Mouse (Mus musculus): ENCODE measurements around the gene Erbb2. TPM values are rescaled to one million over a fixed set of nuclear protein-coding genes. Genes with fewer than 3 reads are reported as not detected.

The Erbb2 gene
- polyA plus RNA-seq, 1 experiment from 2014 or later, result 6.6 TPM

DNA sequence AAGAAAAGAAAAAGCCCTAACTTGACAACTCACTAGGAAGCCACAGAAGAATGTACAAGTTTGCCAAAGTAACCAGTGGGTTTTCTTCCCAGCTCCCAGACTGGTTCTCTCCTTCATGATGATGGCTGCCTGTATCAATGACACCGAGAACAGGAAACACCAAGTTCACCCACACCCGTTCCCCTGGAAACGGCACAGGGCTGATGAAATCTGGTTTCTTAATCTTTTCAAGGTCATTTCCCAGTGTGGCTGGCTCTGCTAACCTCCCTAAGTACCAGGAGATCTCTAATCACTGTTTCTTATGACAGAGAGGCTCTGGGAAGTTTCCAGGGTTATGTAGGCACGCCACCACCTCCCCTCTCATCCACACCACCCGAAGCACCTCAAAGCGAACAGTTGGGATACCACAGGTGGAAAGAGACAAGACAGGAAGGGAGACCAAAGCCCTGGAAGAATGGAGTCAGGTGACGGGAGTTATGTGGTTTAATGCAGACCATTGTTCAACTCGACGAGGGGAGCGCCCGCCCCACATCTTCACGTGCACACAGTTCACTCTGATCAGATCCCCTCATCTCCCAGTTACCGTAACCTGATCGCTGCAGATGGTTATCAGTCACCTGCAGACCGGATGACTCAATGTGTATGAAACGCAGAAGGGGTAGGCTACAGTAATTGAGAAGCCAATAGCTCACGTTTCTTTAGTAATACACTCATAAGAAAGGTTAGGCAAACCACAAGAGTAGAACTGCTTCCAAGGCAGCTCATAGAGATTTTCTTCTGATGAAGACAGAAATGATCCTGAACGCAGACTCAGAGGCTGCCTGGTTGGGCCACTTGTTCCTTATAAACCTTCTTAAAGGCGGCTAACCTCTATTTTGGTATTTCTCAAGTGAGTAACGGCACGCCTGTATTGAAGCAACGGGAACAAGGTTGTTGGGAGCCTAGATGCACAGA, 57.8 kb downstream of the Erbb2 start:
- ATAC-seq, result no peak
- H3K9ac ChIP-seq (ENCODE audit: low read depth, low read length), result no peak overlapping the region
- H3K27me3 ChIP-seq (replicated peaks; ENCODE audit: control insufficient read depth, insufficient read depth, low read length), result no peaks in the 10 kb centered on the region; the same call in 1 of the 2 replicates
- H3K4me3 ChIP-seq (ENCODE audit: low read length), result no peak overlapping the region
- H3K4me1 ChIP-seq (ENCODE audit: control insufficient read depth, insufficient read depth, low read depth, low read length), result no peaks in the 10 kb centered on the region
- WGBS, result 81% methylated on average over 22 of the region's 22 CpGs
- no peaks in the 10 kb centered on the region for H3K36me3 ChIP-seq (ENCODE audit: control insufficient read depth, insufficient read depth, low read length)
- H3K27ac ChIP-seq (ENCODE audit: low read depth, low read length), result no peak overlapping the region
- H3K9me3 ChIP-seq (ENCODE audit: control insufficient read depth, low read length), result no peaks in the 10 kb centered on the region
- H3K4me2 ChIP-seq (ENCODE audit: low read length), result no peak overlapping the region

DNA sequence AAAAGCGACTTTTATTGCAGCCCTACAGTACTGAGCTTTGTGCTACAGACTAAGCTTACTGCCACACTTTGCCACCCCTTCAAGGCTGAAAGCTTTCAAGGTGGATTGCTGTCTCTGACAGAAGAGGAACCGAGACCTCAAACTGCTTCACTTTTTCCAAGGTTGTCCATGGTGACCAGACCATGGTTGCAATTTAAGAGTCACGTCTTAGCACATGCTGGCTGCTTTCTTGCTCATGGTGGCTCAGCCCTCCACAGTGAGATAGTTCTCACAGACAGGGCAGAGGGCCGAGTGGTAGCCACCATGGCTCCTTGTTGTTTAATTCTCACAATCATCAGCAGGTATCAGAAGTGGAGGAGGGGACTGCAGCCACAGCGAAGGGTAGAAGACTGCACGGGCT, 58.5 kb downstream of the Erbb2 start:
- H3K27me3 ChIP-seq (replicated peaks; ENCODE audit: control insufficient read depth, insufficient read depth, low read length), result no peaks in the 10 kb centered on the region; the same call in 1 of the 2 replicates
- ATAC-seq, result no peak
- no peak overlapping the region for H3K4me2 ChIP-seq (ENCODE audit: low read length)
- H3K36me3 ChIP-seq (ENCODE audit: control insufficient read depth, insufficient read depth, low read length), result no peaks in the 10 kb centered on the region
- WGBS, result 85% methylated on average over 6 of the region's 6 CpGs
- H3K4me1 ChIP-seq (ENCODE audit: control insufficient read depth, insufficient read depth, low read depth, low read length), result no peaks in the 10 kb centered on the region
- H3K4me3 ChIP-seq (ENCODE audit: low read length), result no peak overlapping the region
- H3K9ac ChIP-seq (ENCODE audit: low read depth, low read length), result no peak overlapping the region
- H3K9me3 ChIP-seq (ENCODE audit: control insufficient read depth, low read length), result no peaks in the 10 kb centered on the region
- H3K27ac ChIP-seq (ENCODE audit: low read depth, low read length), result no peak overlapping the region

DNA sequence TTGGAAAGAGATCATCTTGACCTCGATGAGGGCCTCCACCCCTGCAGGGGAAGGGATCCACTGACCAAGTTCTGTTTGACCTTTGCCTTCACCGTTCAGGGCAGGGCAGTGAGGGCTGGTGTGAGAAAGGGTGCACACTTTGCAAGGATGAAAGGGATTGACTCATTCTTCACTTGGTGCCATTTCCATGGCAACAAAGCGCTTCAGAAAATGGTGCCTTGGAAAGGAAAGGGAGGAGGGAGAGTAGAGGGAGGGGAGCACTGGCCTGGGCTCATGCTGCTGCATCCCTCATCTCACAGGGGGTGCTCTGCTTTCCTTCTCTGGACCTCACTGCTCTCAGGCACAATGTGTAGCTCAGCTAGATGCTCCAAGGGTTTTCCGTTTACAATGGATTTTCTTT, 60.4 kb downstream of the Erbb2 start:
- Histone ChIP-seq H3K4me2 (ENCODE audit: low read length) (no peak overlapping the region), H3K36me3 (ENCODE audit: control insufficient read depth, insufficient read depth, low read length) (no peaks in the 10 kb centered on the region), H3K4me3 (ENCODE audit: low read length) (no peak overlapping the region), H3K9ac (ENCODE audit: low read depth, low read length) (no peak overlapping the region), H3K4me1 (ENCODE audit: control insufficient read depth, insufficient read depth, low read depth, low read length) (no peaks in the 10 kb centered on the region), H3K27me3 (replicated peaks; ENCODE audit: control insufficient read depth, insufficient read depth, low read length) (no peaks in the 10 kb centered on the region), H3K27ac (ENCODE audit: low read depth, low read length) (no peak overlapping the region), H3K9me3 (ENCODE audit: control insufficient read depth, low read length) (no peaks in the 10 kb centered on the region)
- 41% methylated on average over 4 of the region's 4 CpGs for WGBS
- ATAC-seq, result no peak

DNA sequence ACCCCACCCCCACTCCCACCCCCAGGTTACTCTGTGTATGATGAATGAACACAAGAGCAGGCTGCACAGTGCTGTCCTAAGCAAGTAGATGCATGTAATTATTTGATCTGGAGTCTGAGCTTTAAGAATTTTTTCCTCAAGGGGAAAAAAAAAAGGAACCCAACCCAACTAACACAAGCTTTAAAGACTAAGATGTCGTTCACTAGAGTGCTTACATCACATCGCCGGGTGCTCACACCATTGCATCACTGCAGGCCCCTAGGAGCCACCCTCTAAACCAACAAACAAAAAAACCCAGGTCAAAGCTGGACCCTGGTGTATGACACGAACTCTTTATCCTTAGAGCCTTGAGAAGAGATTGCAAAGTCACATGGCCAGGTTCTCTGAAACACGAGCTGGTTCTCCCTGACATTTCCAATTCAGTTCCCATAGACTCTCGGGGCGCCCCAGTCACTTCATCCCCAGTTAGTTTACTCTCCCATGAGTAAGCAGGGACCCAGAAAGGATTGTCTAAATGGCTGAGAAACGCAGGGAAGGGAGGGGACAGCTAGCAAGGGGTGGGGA, 61.7 kb downstream of the Erbb2 start:
- no peaks in the 10 kb centered on the region for H3K9me3 ChIP-seq (ENCODE audit: control insufficient read depth, low read length)
- no peaks in the 10 kb centered on the region for H3K36me3 ChIP-seq (ENCODE audit: control insufficient read depth, insufficient read depth, low read length)
- no peak overlapping the region for H3K9ac ChIP-seq (ENCODE audit: low read depth, low read length)
- no peaks in the 10 kb centered on the region for H3K4me1 ChIP-seq (ENCODE audit: control insufficient read depth, insufficient read depth, low read depth, low read length)
- no peak for ATAC-seq
- no peak overlapping the region for H3K4me2 ChIP-seq (ENCODE audit: low read length)
- H3K27ac ChIP-seq (ENCODE audit: low read depth, low read length), result no peak overlapping the region
- WGBS, result 62% methylated on average over 8 of the region's 8 CpGs
- H3K27me3 ChIP-seq (replicated peaks; ENCODE audit: control insufficient read depth, insufficient read depth, low read length), result no peaks in the 10 kb centered on the region
- no peak overlapping the region for H3K4me3 ChIP-seq (ENCODE audit: low read length)

DNA sequence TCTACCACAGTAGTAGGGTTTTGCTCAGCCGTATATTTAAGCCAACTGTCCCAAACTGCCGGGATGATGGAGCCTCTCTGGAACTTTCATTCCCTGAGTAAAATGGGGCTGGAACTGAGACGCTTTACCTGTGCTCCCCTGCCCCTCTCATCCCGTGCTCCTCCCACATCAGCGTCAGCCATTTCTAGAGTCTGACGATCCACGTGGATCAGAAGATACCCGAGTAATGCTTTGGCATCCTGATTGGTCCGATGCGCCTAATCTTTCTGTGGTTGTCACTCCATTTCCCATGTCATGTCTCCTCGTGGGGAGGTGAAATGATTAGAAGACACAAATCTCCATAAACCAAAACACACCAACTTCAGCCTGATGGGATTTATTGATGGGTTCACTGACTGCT, 62.7 kb downstream of the Erbb2 start:
- H3K36me3 ChIP-seq (ENCODE audit: control insufficient read depth, insufficient read depth, low read length), result no peaks in the 10 kb centered on the region
- no peaks in the 10 kb centered on the region for H3K27me3 ChIP-seq (replicated peaks; ENCODE audit: control insufficient read depth, insufficient read depth, low read length)
- WGBS, result 88% methylated on average over 11 of the region's 11 CpGs
- H3K9me3 ChIP-seq (ENCODE audit: control insufficient read depth, low read length), result no peaks in the 10 kb centered on the region
- H3K4me1 ChIP-seq (ENCODE audit: control insufficient read depth, insufficient read depth, low read depth, low read length), result no peaks in the 10 kb centered on the region
- no peak overlapping the region for H3K4me2 ChIP-seq (ENCODE audit: low read length)
- ATAC-seq, result no peak
- no peak overlapping the region for H3K9ac ChIP-seq (ENCODE audit: low read depth, low read length)
- no peak overlapping the region for H3K27ac ChIP-seq (ENCODE audit: low read depth, low read length)
- no peak overlapping the region for H3K4me3 ChIP-seq (ENCODE audit: low read length)

DNA sequence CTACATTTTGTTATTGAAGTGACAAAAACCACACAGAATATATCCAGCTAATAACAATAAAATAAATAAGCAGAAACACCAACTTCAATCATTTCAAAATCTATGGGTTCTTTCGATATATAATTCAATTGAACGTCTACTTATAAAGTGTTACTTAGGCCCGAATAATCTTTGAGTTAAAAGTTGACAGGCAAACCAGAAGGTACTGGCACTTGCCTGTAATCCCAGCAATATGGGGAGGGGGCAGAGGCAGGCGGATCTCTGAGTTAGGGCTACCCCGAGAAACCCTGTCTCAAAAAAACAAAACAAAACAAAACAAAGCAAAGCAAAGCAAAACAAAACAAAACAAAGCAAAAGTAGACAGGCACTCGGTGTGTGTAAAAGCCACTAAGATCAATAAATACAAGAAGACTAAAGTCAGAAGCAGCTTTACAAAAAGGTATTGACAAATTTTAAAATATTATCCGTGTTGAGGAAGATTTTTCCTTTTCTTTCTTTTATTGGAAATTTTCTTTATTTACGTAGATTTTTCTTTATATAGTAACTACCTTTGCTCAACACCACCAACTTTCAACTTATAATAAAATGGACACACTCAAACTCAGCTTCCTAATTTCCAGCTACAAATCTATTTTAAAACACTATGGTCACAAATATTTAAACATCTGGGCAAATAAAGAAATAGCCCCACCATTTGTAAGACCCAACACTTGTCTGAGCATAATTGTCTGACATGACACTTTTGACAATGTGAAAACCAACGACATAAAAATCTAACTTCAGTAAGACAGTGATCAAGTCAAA, 63.6 kb downstream of the Erbb2 start:
- Histone ChIP-seq H3K9ac (ENCODE audit: low read depth, low read length) (no peak overlapping the region), H3K27ac (ENCODE audit: low read depth, low read length) (no peak overlapping the region), H3K4me3 (ENCODE audit: low read length) (no peak overlapping the region), H3K36me3 (ENCODE audit: control insufficient read depth, insufficient read depth, low read length) (no peaks in the 10 kb centered on the region), H3K27me3 (replicated peaks; ENCODE audit: control insufficient read depth, insufficient read depth, low read length) (no peaks in the 10 kb centered on the region), H3K4me2 (ENCODE audit: low read length) (no peak overlapping the region), H3K9me3 (ENCODE audit: control insufficient read depth, low read length) (no peaks in the 10 kb centered on the region), H3K4me1 (ENCODE audit: control insufficient read depth, insufficient read depth, low read depth, low read length) (no peaks in the 10 kb centered on the region)
- WGBS, result 90% methylated on average over 9 of the region's 9 CpGs
- no peak for ATAC-seq

DNA sequence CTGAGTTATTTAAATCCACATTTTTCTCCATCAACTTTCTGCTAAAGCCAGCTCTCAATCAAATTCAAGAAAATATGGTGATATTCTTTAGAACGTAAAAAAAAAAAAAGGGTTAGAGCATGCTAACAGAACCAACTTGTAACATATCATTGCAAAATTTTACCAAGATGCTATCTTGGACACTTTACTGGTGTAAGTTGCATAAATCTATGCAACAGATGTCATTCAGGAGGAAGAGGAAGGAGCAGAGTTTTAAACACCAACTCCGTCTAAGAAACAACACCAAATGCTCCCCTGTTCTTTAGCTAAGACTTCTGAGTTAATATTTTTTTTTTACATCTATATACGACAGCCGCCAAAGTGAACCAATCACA, 64.2 kb downstream of the Erbb2 start:
- Histone ChIP-seq H3K9me3 (ENCODE audit: control insufficient read depth, low read length) (no peaks in the 10 kb centered on the region), H3K4me1 (ENCODE audit: control insufficient read depth, insufficient read depth, low read depth, low read length) (no peaks in the 10 kb centered on the region), H3K27me3 (replicated peaks; ENCODE audit: control insufficient read depth, insufficient read depth, low read length) (no peaks in the 10 kb centered on the region), H3K4me2 (ENCODE audit: low read length) (no peak overlapping the region), H3K4me3 (ENCODE audit: low read length) (no peak overlapping the region), H3K9ac (ENCODE audit: low read depth, low read length) (no peak overlapping the region), H3K36me3 (ENCODE audit: control insufficient read depth, insufficient read depth, low read length) (no peaks in the 10 kb centered on the region), H3K27ac (ENCODE audit: low read depth, low read length) (no peak overlapping the region)
- ATAC-seq, result no peak
- 95% methylated on average over 4 of the region's 4 CpGs for WGBS

DNA sequence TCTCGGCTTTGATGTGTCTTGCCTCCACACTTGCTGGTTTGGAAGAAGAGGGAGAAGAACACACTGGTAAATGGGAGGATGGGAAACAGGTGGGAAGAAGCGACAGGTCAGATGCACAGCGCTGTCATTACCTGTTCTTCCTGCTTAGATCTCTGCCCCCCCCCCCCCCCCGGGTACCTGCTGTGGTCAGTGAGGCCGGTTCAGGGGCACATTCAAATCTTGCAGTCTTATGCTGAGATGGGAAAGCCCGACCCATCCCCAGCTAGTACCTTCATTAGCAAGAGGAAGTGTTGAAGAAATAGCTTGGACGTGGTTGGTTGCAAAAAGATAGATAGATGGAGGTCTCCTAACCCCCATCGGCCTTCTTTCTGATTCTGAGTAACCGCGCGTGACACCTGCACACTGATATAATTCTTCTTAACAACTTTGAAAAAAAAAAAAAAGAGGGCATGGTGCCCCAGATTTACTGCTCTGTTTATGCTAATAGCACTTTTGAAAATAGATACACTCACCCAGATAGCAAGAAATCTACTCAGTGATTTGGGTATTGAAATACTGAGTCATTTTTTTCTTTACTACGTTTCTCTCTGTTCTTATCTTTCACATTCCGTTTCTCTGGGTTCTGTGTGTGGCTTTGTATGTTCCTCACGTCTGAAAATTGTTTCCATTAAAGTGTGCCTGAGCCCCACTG, 64.9 kb downstream of the Erbb2 start:
- 74% methylated on average over 14 of the region's 14 CpGs for whole genome bisulfite sequencing
- no peak overlapping the region for H3K4me2 ChIP-seq (ENCODE audit: low read length)
- H3K36me3 ChIP-seq (ENCODE audit: control insufficient read depth, insufficient read depth, low read length), result no peaks in the 10 kb centered on the region
- H3K4me3 ChIP-seq (ENCODE audit: low read length), result no peak overlapping the region
- no peaks in the 10 kb centered on the region for H3K27me3 ChIP-seq (replicated peaks; ENCODE audit: control insufficient read depth, insufficient read depth, low read length)
- no peak overlapping the region for H3K9ac ChIP-seq (ENCODE audit: low read depth, low read length)
- H3K4me1 ChIP-seq (ENCODE audit: control insufficient read depth, insufficient read depth, low read depth, low read length), result no peaks in the 10 kb centered on the region
- ATAC-seq, result no peak
- H3K9me3 ChIP-seq (ENCODE audit: control insufficient read depth, low read length), result no peaks in the 10 kb centered on the region
- H3K27ac ChIP-seq (ENCODE audit: low read depth, low read length), result no peak overlapping the region

Data from hindbrain, embryonic 16.5 days (tissue).